Mouse (Mus musculus) MEL (cell line): Measurements from ENCODE around the gene Nanos3. TPM values are rescaled to one million over a fixed set of nuclear protein-coding genes. Genes with fewer than 3 reads are reported as not detected.

ENCODE experiments used
- DNase-seq: peaks from one replicate; pipeline ENCODE4 v3.0.0; 2011; ENCODE audit warnings: low read depth, low spot score
- H3K27ac ChIP-seq: 2 replicates; pipeline ENCODE4 v1.5.1; 2012; ENCODE audit warnings: low read depth, mild to moderate bottlenecking, control low read depth, low read length, moderate library complexity; ENCODE audit not compliant: control insufficient read depth
- H3K27me3 ChIP-seq, 2 experiments: fragments of 150-350 bp in 1 of 2; sonication (generic) in 1 of 2; 2 replicates each; pipeline ENCODE4 v1.6.1; 2012; ENCODE audit warnings: low read length in 2 of 2, mild to moderate bottlenecking in 2 of 2, improper control_type of control experiment in 1 of 2, moderate library complexity in 1 of 2; ENCODE audit not compliant: insufficient read depth in 2 of 2, control insufficient read depth in 1 of 2
- H3K36me3 ChIP-seq, 2 experiments: 2 replicates each; pipeline ENCODE4 v1.6.1; 2012 to 2014; ENCODE audit warnings: low read length in 2 of 2, improper control_type of control experiment in 1 of 2, inconsistent platforms in 1 of 2, mild to moderate bottlenecking in 1 of 2; ENCODE audit not compliant: insufficient read depth in 2 of 2, control insufficient read depth in 1 of 2
- H3K4me1 ChIP-seq, 2 experiments: fragments of 150-350 bp in 1 of 2; sonication (generic) in 1 of 2; 2 replicates each; pipeline ENCODE4 v1.6.1; 2012; ENCODE audit warnings: low read length in 2 of 2, improper control_type of control experiment in 1 of 2, mild to moderate bottlenecking in 1 of 2; ENCODE audit not compliant: insufficient read depth in 2 of 2, control insufficient read depth in 1 of 2
- H3K4me3 ChIP-seq, 2 experiments: fragments of 150-350 bp in 1 of 2; sonication (generic) in 1 of 2; 2 replicates each; pipeline ENCODE4 v1.5.1; 2012; ENCODE audit warnings: low read depth in 2 of 2, low read length in 2 of 2, mild to moderate bottlenecking in 2 of 2, moderate library complexity in 2 of 2, control low read depth in 1 of 2, improper control_type of control experiment in 1 of 2; ENCODE audit not compliant: control insufficient read depth in 1 of 2, insufficient read depth in 1 of 2
- H3K79me2 ChIP-seq: 2 replicates; pipeline ENCODE4 v1.6.1; 2012; ENCODE audit warnings: mild to moderate bottlenecking, low read length, moderate library complexity; ENCODE audit not compliant: control insufficient read depth, poor library complexity, insufficient read depth
- H3K9ac ChIP-seq: 2 replicates; pipeline ENCODE4 v1.6.1; 2012; ENCODE audit warnings: low read depth, mild to moderate bottlenecking, control low read depth, low read length, moderate library complexity; ENCODE audit not compliant: control insufficient read depth, poor library complexity, severe bottlenecking
- H3K9me3 ChIP-seq: fragments of 150-350 bp; sonication (generic); replicated peaks from 2 replicates; pipeline ENCODE4 v1.6.1; 2012; ENCODE audit warnings: mild to moderate bottlenecking, low read length, improper control_type of control experiment, moderate library complexity; ENCODE audit not compliant: insufficient read depth
- BHLHE40 ChIP-seq: IDR thresholded peaks from 2 replicates; pipeline ENCODE4 v1.6.1; 2012; ENCODE audit warnings: low read depth, mild to moderate bottlenecking, inconsistent platforms, low read length, improper control_type of control experiment, borderline replicate concordance
- CHD2 ChIP-seq: IDR thresholded peaks from 2 replicates; pipeline ENCODE4 v1.6.1; 2011; ENCODE audit warnings: low read length, improper control_type of control experiment
- CTCF ChIP-seq, 3 experiments: IDR thresholded peaks in 2 of 3; conservative IDR thresholded peaks in 1 of 3; 2 replicates each; pipeline ENCODE4 v1.5.1; 2011 to 2012; ENCODE audit warnings: low read length in 3 of 3, low read depth in 2 of 3, mild to moderate bottlenecking in 2 of 3, improper control_type of control experiment in 1 of 3, inconsistent platforms in 1 of 3, mixed read lengths in 1 of 3, moderate library complexity in 1 of 3; ENCODE audit not compliant: control insufficient read depth in 1 of 3, insufficient read depth in 1 of 3, poor library complexity in 1 of 3, severe bottlenecking in 1 of 3
- E2F4 ChIP-seq: IDR thresholded peaks from 2 replicates; pipeline ENCODE4 v1.6.1; 2011; ENCODE audit warnings: low read depth, low read length, improper control_type of control experiment, borderline replicate concordance
- ELF1 ChIP-seq: IDR thresholded peaks from 2 replicates; pipeline ENCODE4 v1.6.1; 2014; ENCODE audit warnings: low read depth, mild to moderate bottlenecking, inconsistent platforms, low read length, improper control_type of control experiment, moderate library complexity
- EP300 ChIP-seq, 2 experiments: IDR thresholded peaks; 2 replicates each; pipeline ENCODE4 v1.6.1; 2011; ENCODE audit warnings: improper control_type of control experiment in 2 of 2, low read length in 2 of 2, low read depth in 1 of 2, mild to moderate bottlenecking in 1 of 2
- ETS1 ChIP-seq: IDR thresholded peaks from 2 replicates; pipeline ENCODE4 v1.6.1; 2012; ENCODE audit warnings: low read depth, mild to moderate bottlenecking, inconsistent platforms, low read length, improper control_type of control experiment, moderate library complexity
- GABPA ChIP-seq: IDR thresholded peaks from 2 replicates; pipeline ENCODE4 v1.6.1; 2012; ENCODE audit warnings: low read depth, mild to moderate bottlenecking, inconsistent platforms, low read length, improper control_type of control experiment, moderate library complexity
- GATA1 ChIP-seq: IDR thresholded peaks from 2 replicates; pipeline ENCODE4 v1.6.1; 2011; ENCODE audit warnings: low read depth, low read length, improper control_type of control experiment
- JUND ChIP-seq: IDR thresholded peaks from 2 replicates; pipeline ENCODE4 v1.6.1; 2011; ENCODE audit warnings: low read depth, mild to moderate bottlenecking, improper control_type of control experiment, low read length
- MAFK ChIP-seq: IDR thresholded peaks from 2 replicates; pipeline ENCODE4 v1.6.1; 2011; ENCODE audit warnings: low read depth, mild to moderate bottlenecking, low read length, improper control_type of control experiment, borderline replicate concordance
- MAZ ChIP-seq: IDR thresholded peaks from 2 replicates; pipeline ENCODE4 v1.6.1; 2012; ENCODE audit warnings: low read depth, mild to moderate bottlenecking, inconsistent platforms, low read length, improper control_type of control experiment
- MEF2A ChIP-seq: IDR thresholded peaks from 2 replicates; pipeline ENCODE4 v1.6.1; 2014; ENCODE audit warnings: low read depth, mild to moderate bottlenecking, inconsistent platforms, low read length, improper control_type of control experiment; ENCODE audit not compliant: poor library complexity, insufficient replicate concordance, severe bottlenecking; ENCODE audit errors: extremely low read depth
- MXI1 ChIP-seq: IDR thresholded peaks from 2 replicates; pipeline ENCODE4 v1.6.1; 2011; ENCODE audit warnings: mild to moderate bottlenecking, low read depth, low read length, improper control_type of control experiment
- MYB ChIP-seq: IDR thresholded peaks from 2 replicates; pipeline ENCODE4 v1.6.1; 2011; ENCODE audit warnings: mild to moderate bottlenecking, low read depth, low read length, improper control_type of control experiment
- MYC ChIP-seq: IDR thresholded peaks from 2 replicates; pipeline ENCODE4 v1.6.1; 2011; ENCODE audit warnings: low read depth, mild to moderate bottlenecking, low read length, improper control_type of control experiment, moderate library complexity
- POLR2A ChIP-seq, 2 experiments: IDR thresholded peaks; 2 replicates each; pipeline ENCODE4 v1.6.1; 2011 to 2012; ENCODE audit warnings: low read length in 2 of 2, mild to moderate bottlenecking in 2 of 2, control low read depth in 1 of 2, improper control_type of control experiment in 1 of 2, low read depth in 1 of 2, moderate library complexity in 1 of 2; ENCODE audit not compliant: control insufficient read depth in 1 of 2, insufficient read depth in 1 of 2, poor library complexity in 1 of 2
- POLR2AphosphoS2 ChIP-seq: IDR thresholded peaks from 2 replicates; pipeline ENCODE4 v1.6.1; 2011; ENCODE audit warnings: low read length, improper control_type of control experiment
- RCOR1 ChIP-seq: IDR thresholded peaks from 2 replicates; pipeline ENCODE4 v1.6.1; 2012; ENCODE audit warnings: low read depth, mild to moderate bottlenecking, inconsistent platforms, low read length, improper control_type of control experiment
- SIN3A ChIP-seq: IDR thresholded peaks from 2 replicates; pipeline ENCODE4 v1.6.1; 2012; ENCODE audit warnings: low read length, improper control_type of control experiment, inconsistent platforms
- TAL1 ChIP-seq: IDR thresholded peaks from 2 replicates; pipeline ENCODE4 v1.6.1; 2012; ENCODE audit warnings: mild to moderate bottlenecking, inconsistent platforms, low read length, moderate library complexity, mixed read lengths
- TBP ChIP-seq: IDR thresholded peaks from 2 replicates; pipeline ENCODE4 v1.8.0; 2011; ENCODE audit warnings: low read depth, low read length, improper control_type of control experiment
- TCF12 ChIP-seq: IDR thresholded peaks from 2 replicates; pipeline ENCODE4 v1.6.1; 2014; ENCODE audit warnings: low read depth, mild to moderate bottlenecking, inconsistent platforms, low read length, improper control_type of control experiment, moderate library complexity
- USF1 ChIP-seq: IDR thresholded peaks from 2 replicates; pipeline ENCODE4 v1.6.1; 2014; ENCODE audit warnings: low read depth, mild to moderate bottlenecking, inconsistent platforms, low read length, improper control_type of control experiment, moderate library complexity
- USF2 ChIP-seq, 2 experiments: IDR thresholded peaks; 2 replicates each; pipeline ENCODE4 v1.6.1; 2011 to 2012; ENCODE audit warnings: improper control_type of control experiment in 2 of 2, low read length in 2 of 2, borderline replicate concordance in 1 of 2, inconsistent platforms in 1 of 2, low read depth in 1 of 2, mild to moderate bottlenecking in 1 of 2; ENCODE audit not compliant: insufficient read depth in 1 of 2
- ZC3H11A ChIP-seq: IDR thresholded peaks from 2 replicates; pipeline ENCODE4 v1.6.1; 2012; ENCODE audit warnings: low read depth, mild to moderate bottlenecking, inconsistent platforms, low read length, improper control_type of control experiment
- ZKSCAN1 ChIP-seq: IDR thresholded peaks from 2 replicates; pipeline ENCODE4 v1.6.1; 2012; ENCODE audit warnings: low read depth, mild to moderate bottlenecking, inconsistent platforms, low read length, improper control_type of control experiment, moderate library complexity
- ZNF384 ChIP-seq: IDR thresholded peaks from 2 replicates; pipeline ENCODE4 v1.6.1; 2012; ENCODE audit warnings: low read depth, mild to moderate bottlenecking, inconsistent platforms, low read length, improper control_type of control experiment
- polyA plus RNA-seq, 2 experiments: library from polyadenylated mRNA; stranded (reverse) in 1 of 2; unstranded in 1 of 2; fragments of >175 nt in 1 of 2; fragments of >200 nt in 1 of 2; gene quantifications; 2 replicates each; pipeline versions ENCODE4 v1.2.1 to v1.2.4; 2012; ENCODE audit warnings: low replicate concordance in 2 of 2, low read depth in 1 of 2; ENCODE audit not compliant: insufficient read length in 2 of 2, insufficient read depth in 1 of 2, missing spikeins in 1 of 2
- total RNA-seq: library from RNA; depleted of rRNA; stranded (reverse); fragments of 300-350 nt; gene quantifications from 2 replicates; pipeline ENCODE4 v1.2.3, GENCODE M21; 2012

Gene Nanos3
- total and polyA plus RNA-seq, 3 experiments, result 1.7 to 2.0 TPM; not detected in 1

- peaks cover 0 to 9% of the 10 kb centered on the region in 2 experiments; a peak in 2 of 4 replicates for H3K36me3 ChIP-seq
- peaks cover 5 to 32% of the 10 kb centered on the region in 2 experiments for H3K4me1 ChIP-seq
- H3K79me2 ChIP-seq, result no peaks in the 10 kb centered on the region
- H3K4me3 ChIP-seq, result peak overlapping the region; percentile 6 to 30; a peak in 3 of 4 replicates
- peak overlapping the region; percentile 70 for H3K9ac ChIP-seq
- H3K27ac ChIP-seq, result peak overlapping the region; percentile 87
- no peak for TF ChIP-seq TAL1
- TF ChIP-seq POLR2A (IDR thresholded peaks at IDR 0.05; ENCODE audit: control insufficient read depth in 1 of 2, insufficient read depth in 1 of 2, low read depth in 1 of 2, low read length in 2 of 2, poor library complexity in 1 of 2), result peak in 1 of 2 experiments; percentile 37; a peak in 1 of 4 replicates
- TF ChIP-seq GABPA, result peak; percentile 73
- TF ChIP-seq MAZ, result no peak
- 0 out of 2 replicates have a peak, but pooled peaks have one; percentile 33 for TF ChIP-seq SIN3A
- TF ChIP-seq EP300 (IDR thresholded peaks at IDR 0.05; ENCODE audit: low read depth in 1 of 2, low read length in 2 of 2), result no peak
- TF ChIP-seq MYC, result no peak
- no peak for TF ChIP-seq BHLHE40
- no peak for TF ChIP-seq ELF1
- TF ChIP-seq ZC3H11A, result no peak
- TF ChIP-seq MXI1, result no peak; the same call in 1 of the 2 replicates
- peak; percentile 68 for TF ChIP-seq MAFK
- peak; percentile 46; the same call in 1 of the 2 replicates for TF ChIP-seq ETS1
- TF ChIP-seq E2F4, result no peak
- peak; percentile 33; the same call in 1 of the 2 replicates for TF ChIP-seq TCF12
- TF ChIP-seq TBP, result peak; percentile 74
- TF ChIP-seq, all 39 proteins: peak for 7
- no peaks in the 10 kb centered on the region for H3K27me3 ChIP-seq
- peak; percentile 90 for DNase-seq
- H3K9me3 ChIP-seq, result no peaks in the 10 kb centered on the region
These were observed 37.6 kb upstream of the Nanos3 start for GRCm38 (mm10) chr8:84222566-84223165.

DNA sequence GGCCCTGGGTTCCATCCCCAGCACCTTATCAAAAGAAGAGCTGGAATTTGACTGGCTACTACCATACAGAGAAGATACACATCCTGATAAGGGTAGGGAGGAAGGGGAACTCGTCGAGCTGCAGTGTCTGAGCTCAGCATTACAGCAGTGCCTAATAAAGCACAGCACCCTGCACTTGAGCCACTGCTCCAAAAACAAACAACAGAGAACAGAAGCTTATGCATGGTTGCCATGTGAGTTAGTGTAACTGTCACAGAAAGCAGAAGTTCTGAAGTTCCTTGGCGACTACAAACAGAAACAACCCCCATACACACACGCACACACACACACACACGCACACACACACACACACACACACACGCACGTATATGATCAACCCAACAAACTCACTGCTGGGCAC, 35.1 kb upstream of the Nanos3 start:
- Histone ChIP-seq H3K36me3 (peaks cover 0 to 9% of the 10 kb centered on the region in 2 experiments; a peak in 3 of 4 replicates), H3K4me3 (no peak overlapping the region), H3K9ac (no peak overlapping the region), H3K9me3 (no peaks in the 10 kb centered on the region), H3K27me3 (no peaks in the 10 kb centered on the region), H3K27ac (no peak overlapping the region), H3K79me2 (no peaks in the 10 kb centered on the region), H3K4me1 (peaks cover 5 to 32% of the 10 kb centered on the region in 2 experiments)
- DNase-seq, result peak; percentile 73
- no peak for TF ChIP-seq TBP
- TF ChIP-seq CTCF (IDR thresholded peaks at IDR 0.05 in 2 of 3, conservative IDR thresholded peaks at IDR 0.05 in 1 of 3; ENCODE audit: control insufficient read depth in 1 of 3, insufficient read depth in 1 of 3, low read depth in 2 of 3, low read length in 3 of 3, poor library complexity in 1 of 3, severe bottlenecking in 1 of 3), result no peak
- no peak for TF ChIP-seq JUND
- no peak; a peak in 1 of 4 replicates for TF ChIP-seq EP300 (IDR thresholded peaks at IDR 0.05; ENCODE audit: low read depth in 1 of 2, low read length in 2 of 2)
- TF ChIP-seq USF2 (IDR thresholded peaks at IDR 0.05; ENCODE audit: borderline replicate concordance in 1 of 2, insufficient read depth in 1 of 2, low read depth in 1 of 2, low read length in 2 of 2), result no peak
- TF ChIP-seq TCF12, result no peak
- TF ChIP-seq MAZ, result no peak
- 0 out of 2 replicates have a peak, but pooled peaks have one; percentile 33 for TF ChIP-seq RCOR1
- TF ChIP-seq MEF2A, result no peak
- peak; percentile 86 for TF ChIP-seq MXI1
- TF ChIP-seq SIN3A, result peak; percentile 47; the same call in 1 of the 2 replicates
- TF ChIP-seq MYC, result no peak; the same call in 1 of the 2 replicates
- no peak for TF ChIP-seq MAFK
- TF ChIP-seq GABPA, result no peak
- no peak for TF ChIP-seq MYB
- TF ChIP-seq ZNF384, result no peak
- TF ChIP-seq POLR2AphosphoS2, result no peak
- no peak for TF ChIP-seq ZC3H11A
- TF ChIP-seq CHD2, result no peak
- peak; percentile 77 for TF ChIP-seq GATA1
- no peak for TF ChIP-seq USF1
- no peak for TF ChIP-seq E2F4
- TF ChIP-seq ZKSCAN1, result no peak
